ENCODE assay signal across 8 mouse cellular contexts in the genomic region with DNA sequence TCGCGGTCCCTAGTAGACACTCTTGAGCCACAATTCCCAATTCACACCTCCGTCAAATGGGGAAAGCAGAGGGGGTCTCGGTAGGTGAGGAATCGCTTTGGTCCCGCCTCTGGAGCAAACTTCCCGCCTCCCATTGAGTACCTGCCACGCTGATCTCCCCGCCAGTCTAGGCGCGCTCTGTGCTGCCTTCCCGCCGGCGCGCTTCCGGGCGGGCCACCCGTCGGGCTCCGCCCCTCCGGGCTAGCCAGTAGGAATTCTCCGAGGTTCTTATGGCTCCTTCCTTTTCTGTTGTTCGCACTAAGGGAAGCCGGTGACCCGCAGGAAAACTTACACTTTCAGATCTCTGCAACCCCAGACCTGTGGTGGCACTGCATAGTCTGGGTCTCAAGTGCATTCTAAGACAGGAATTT. TPM values are rescaled to one million over a fixed set of nuclear protein-coding genes. Genes with fewer than 3 reads are reported as not detected.
DNase-seq lines count a peak whose midpoint lies in the region; ATAC-seq and TF ChIP-seq lines count a peak whose summit lies in the region.

A gene (minus strand): TSS at position 198 of the 410 bp plus-strand sequence.

- H3K9me3 ChIP-seq in forebrain, embryonic 15.5 days: no peaks in the 10 kb centered on the region
- no peaks in the 10 kb centered on the region for H3K9me3 ChIP-seq in liver, postnatal 0 days (ENCODE audit: low read length)

- no peaks in the 10 kb centered on the region for H3K27me3 ChIP-seq in forebrain, embryonic 15.5 days
- H3K27me3 ChIP-seq in liver, postnatal 0 days (ENCODE audit: insufficient read depth, low read length): no peaks in the 10 kb centered on the region

- TF ChIP-seq EP300 in liver, postnatal 0 days (IDR thresholded peaks at IDR 0.05; ENCODE audit: low read depth): peak; percentile 41; the same call in 1 of the 2 replicates

- under 1% methylated on average over 25 of the region's 25 CpGs for WGBS in forebrain, embryonic 15.5 days
- 1% methylated on average over 25 of the region's 25 CpGs for WGBS in liver, postnatal 0 days (ENCODE audit: insufficient replicate concordance)

- DNase-seq in layer of hippocampus, adult 2 months (ENCODE audit: low spot score in 2 of 2): no peak
- DNase-seq in layer of hippocampus, adult 11-12 months (ENCODE audit: low spot score): no peak
- peak; percentile 86 for DNase-seq in brain, embryonic 14.5 days (ENCODE audit: low read depth)
- DNase-seq in liver, postnatal 0 days: peak; percentile 86
- peak; percentile 78 for DNase-seq in retina, embryonic 14.5 days (ENCODE audit: low spot score)
- no peak for DNase-seq in frontal cortex, postnatal 25 days (ENCODE audit: low spot score in 2 of 2)

- H3K27ac ChIP-seq in layer of hippocampus, adult 2 months: no peak within 1 kb of the TSS
- peak within 1 kb of the TSS; percentile 54 for H3K27ac ChIP-seq in forebrain, embryonic 15.5 days (replicated peaks)
- peak within 1 kb of the TSS; percentile 69 for H3K27ac ChIP-seq in liver, postnatal 0 days (ENCODE audit: low read depth)

- peak within 1 kb of the TSS; percentile 34 for H3K4me3 ChIP-seq in layer of hippocampus, adult 2 months
- peak within 1 kb of the TSS; percentile 45 for H3K4me3 ChIP-seq in forebrain, embryonic 15.5 days
- peak within 1 kb of the TSS; percentile 66 for H3K4me3 ChIP-seq in liver, postnatal 0 days (ENCODE audit: low read depth, low read length)

- H3K36me3 ChIP-seq in forebrain, embryonic 15.5 days: no peaks in the 10 kb centered on the region
- H3K36me3 ChIP-seq in liver, postnatal 0 days (replicated peaks; ENCODE audit: insufficient read depth, low read length): peaks cover 23% of the 10 kb centered on the region

- H3K4me1 ChIP-seq in forebrain, embryonic 15.5 days: peaks cover 43% of the 10 kb centered on the region
- H3K4me1 ChIP-seq in liver, postnatal 0 days (ENCODE audit: insufficient read depth): peaks cover 44% of the 10 kb centered on the region

- 0 out of 2 replicates have a peak, but pooled peaks have one; percentile 15 for ATAC-seq in forebrain, embryonic 15.5 days (replicated peaks)
- peak; percentile 36 for ATAC-seq in inflammation-experienced regulatory T-cells, adult 6 months
- ATAC-seq in liver, postnatal 0 days: peak; percentile 55

- peak within 1 kb of the TSS; percentile 39 for H3K9ac ChIP-seq in forebrain, embryonic 15.5 days (replicated peaks)
- peak within 1 kb of the TSS; percentile 75 for H3K9ac ChIP-seq in liver, postnatal 0 days (replicated peaks)

- peak; percentile 44; the same call in 1 of the 2 replicates for TF ChIP-seq POLR2A in brain, embryonic 14.5 days (IDR thresholded peaks at IDR 0.05; ENCODE audit: borderline replicate concordance, extremely low read depth, insufficient read depth, insufficient read length, poor library complexity, severe bottlenecking)

- peak within 1 kb of the TSS; percentile 79 for H3K4me2 ChIP-seq in forebrain, embryonic 15.5 days (replicated peaks)
- H3K4me2 ChIP-seq in liver, postnatal 0 days (ENCODE audit: low read depth, low read length): peak within 1 kb of the TSS; percentile 91

- no peak for TF ChIP-seq CTCF in layer of hippocampus, adult 2 months (conservative IDR thresholded peaks at IDR 0.05)
- no peak for TF ChIP-seq CTCF in brain, embryonic 14.5 days (IDR thresholded peaks at IDR 0.05; ENCODE audit: borderline replicate concordance, extremely low read depth, insufficient read depth, insufficient read length)
- no peak for TF ChIP-seq CTCF in liver, postnatal 0 days (IDR thresholded peaks at IDR 0.05; ENCODE audit: low read depth)

RNA-seq across cellular contexts. Expression of the gene that starts here (rescaled TPM):
- 1 to 10 TPM; 1.1 to 1.7 TPM for total RNA-seq in layer of hippocampus, adult 2 months (2021)
- 16.0 and 23.9 TPM in 2 replicates for polyA plus RNA-seq in brain, embryonic 14.5 days (2012; rRNA removed)
- 7.8 and 9.5 TPM in 2 replicates for polyA plus RNA-seq in forebrain, embryonic 15.5 days (2015; fragmentation: Nextera tagmentation; extraction: Ambion mirVana)
- polyA plus RNA-seq in inflammation-experienced regulatory T-cells, adult 6 months (2017; shearing (Covaris generic)): 10 to 100 TPM in 2 of 3 experiments, 1 to 10 TPM in 1; 5.8 to 11.5 (median 10.3) TPM
- polyA plus RNA-seq in liver, postnatal 0 days (2015; fragmentation: Nextera tagmentation; extraction: Ambion mirVana): 3.6 and 4.3 TPM in 2 replicates

Comparison
In these comparisons a context has a peak if more than half of its experiments do, and no peak if none do; other contexts are left out.
1. DNase-seq: peak in brain, embryonic 14.5 days (single experiment), liver, postnatal 0 days (single experiment) and retina, embryonic 14.5 days (single experiment); none in layer of hippocampus, adult 2 months (0 of 2), layer of hippocampus, adult 11-12 months (single experiment) and frontal cortex, postnatal 25 days (0 of 2).
2. Peak in every context shown above with its lines, with median percentiles within 50 percentile points of each other: H3K4me3 ChIP-seq and ATAC-seq.